Mouse (Mus musculus) kidney, adult 9 months (tissue): ENCODE results near the gene Kctd12b.
A peak's percentile ranks its signal among the peaks of the same experiment; 100 is the strongest.
"Not testable (repeated sequence)": the region's sequence is repeated elsewhere in the genome, so short reads cannot be mapped to it uniquely, and the experiment has no call there.

Experiments used
- DNase-seq: peaks from one replicate; pipeline ENCODE4 v3.0.0; 2022

The Kctd12b gene

GRCm38 (mm10) chrX:153695782-153696395 is at the start of gene Kctd12b:
TSS of gene Kctd12b (minus strand) at chrX:153696391.
- DNase-seq = peak; percentile 33

- DNase-seq = no peak
Observed at GRCm38 (mm10) chrX:153742493-153742892, 46.3 kb upstream of the Kctd12b start.

GRCm38 (mm10) chrX:153735697-153736096 is 39.5 kb upstream of the Kctd12b start:
- DNase-seq = peak; percentile 17

DNA sequence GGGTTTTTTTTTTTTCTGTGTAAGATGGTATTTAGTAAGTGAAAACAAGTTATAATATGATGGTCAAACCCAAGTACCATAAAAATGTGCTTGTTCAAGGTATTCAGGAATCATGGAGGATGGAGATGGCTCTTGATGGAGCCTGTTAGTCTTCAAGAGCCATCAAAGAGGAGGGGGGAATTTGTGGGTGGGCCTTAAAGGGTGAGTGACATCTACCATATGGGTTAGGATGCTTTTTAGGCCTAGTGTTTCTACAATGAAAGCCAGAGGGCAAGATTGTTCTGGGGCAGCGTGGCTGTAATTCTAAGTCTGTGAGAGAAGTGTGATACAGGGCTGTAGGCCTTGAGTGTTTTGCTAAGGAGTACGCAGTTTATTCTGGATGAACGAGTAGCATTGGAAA is 28.2 kb upstream of the Kctd12b start:
- DNase-seq = no peak

GRCm38 (mm10) chrX:153723110-153723916 is 27.1 kb upstream of the Kctd12b start, which contains the start of gene Nbdy:
TSS of gene Nbdy (plus strand) at chrX:153723590.
- DNase-seq = peak; percentile 56

DNA sequence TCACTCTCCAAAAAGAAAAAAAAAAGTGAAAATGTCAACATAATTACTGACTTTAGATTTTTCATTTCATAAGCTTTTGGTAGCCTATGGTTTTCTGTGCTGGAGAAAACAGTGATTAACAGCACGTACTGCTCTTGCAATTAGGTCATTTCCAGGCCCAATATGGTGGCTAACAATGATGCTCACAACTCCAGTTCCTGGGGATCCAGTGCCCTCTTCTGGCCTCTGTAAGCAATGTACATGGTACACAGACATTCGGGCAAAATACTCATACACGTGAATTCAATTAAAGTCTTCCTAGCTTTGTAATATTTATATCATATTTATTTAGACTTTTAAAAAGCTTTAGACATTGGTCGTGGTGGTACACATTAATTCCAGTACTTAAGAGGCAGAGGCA is 23.4 kb upstream of the Kctd12b start:
- DNase-seq = peak; percentile 15

DNA sequence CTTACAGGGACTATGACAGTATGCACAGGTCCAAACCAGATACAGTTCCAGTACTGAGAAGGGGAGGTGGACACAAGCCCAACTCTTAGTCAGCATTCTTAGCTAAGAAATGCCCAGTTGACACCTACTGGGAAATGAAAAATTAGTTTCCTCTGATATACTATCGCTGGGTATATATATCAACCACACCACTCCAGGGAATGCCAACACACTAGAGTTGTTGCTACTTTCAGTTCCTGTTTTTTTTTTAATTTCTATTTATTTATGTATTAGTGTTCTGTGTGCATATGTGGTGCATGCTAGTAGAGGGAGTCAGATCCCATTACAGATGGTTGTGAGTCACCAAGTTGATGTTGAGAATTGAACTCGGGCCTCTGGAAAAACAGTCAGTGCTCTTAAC is 20.5 kb upstream of the Kctd12b start:
- DNase-seq = no peak

DNA sequence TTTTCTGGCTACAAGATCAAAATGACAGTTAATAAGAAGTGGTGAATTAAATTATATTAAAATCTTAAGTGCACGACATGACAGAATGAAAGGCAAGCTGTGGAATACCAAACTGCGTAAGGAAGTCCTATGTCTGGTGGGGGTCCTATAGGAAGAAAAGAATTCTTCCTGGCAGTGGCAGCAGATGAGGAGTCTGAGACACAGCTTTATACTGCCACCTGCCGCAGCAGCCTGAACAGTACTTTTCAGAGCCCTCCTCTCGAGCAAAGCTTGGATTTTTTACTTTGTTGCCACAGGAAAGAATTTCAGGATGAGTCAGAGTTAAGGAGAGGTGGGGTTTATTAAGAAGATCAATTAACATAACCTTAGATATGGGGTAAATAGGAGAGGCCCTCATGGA is 11.5 kb upstream of the Kctd12b start:
- DNase-seq = peak; percentile 7

- DNase-seq = no peak
Observed at GRCm38 (mm10) chrX:153700463-153700862, 4.3 kb upstream of the Kctd12b start.

DNA sequence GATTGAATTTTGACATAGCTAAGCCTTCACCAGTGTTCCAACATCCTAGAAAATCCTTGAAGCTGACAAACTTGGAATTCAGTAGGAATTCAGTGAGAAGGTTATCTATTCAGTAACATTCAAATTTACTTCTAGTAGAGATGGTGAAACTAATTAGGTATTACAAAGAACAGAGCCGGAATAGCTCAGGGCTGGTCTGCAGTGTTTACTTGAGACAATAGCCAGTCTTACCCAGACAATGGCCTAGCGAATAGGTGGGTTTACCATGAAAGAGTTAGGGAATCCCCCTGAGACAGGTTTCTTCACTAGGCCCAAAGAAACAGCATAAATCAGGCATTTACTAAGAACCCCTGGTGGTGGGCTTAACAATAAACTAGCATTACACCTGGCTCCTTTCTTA is 28.0 kb downstream of the Kctd12b start:
- DNase-seq = not testable (repeated sequence)

DNA sequence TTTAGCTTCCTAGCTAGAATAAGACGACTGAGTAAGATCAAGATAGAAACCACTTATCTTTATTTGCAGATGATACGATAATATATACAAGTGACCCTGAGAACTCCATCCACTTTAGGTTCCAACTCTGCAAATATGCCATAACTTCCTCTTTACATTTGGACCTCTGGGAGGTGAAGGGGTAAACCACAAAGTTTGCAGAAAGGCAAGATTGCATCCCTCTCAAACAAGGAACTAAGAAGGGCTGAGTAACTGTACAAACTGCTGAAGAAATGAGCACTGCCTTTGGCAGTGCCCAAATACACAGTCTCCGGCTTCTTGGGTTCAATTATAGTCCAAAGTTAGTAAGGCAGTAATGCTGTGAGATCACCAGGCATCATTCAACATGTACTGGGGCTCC is 31.3 kb downstream of the Kctd12b start:
- no peak for DNase-seq

DNA sequence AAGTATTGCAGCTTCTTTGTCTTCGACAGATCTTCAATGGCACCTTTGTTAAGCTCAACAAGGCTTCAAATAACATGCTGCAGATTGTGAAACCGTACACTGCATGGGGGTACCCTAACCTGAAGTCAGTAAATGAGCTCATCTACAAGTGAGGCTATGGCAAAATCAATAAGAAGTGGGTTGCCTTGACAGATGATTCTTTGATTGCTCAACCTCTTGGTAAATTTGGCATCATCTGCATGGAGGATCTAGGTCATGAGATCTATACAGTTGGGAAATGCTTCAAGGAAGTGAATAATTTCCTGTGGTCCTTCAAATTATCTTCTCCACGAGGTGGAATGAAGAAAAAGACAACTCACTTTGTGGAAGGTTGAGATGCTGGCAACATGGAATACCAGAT is 39.2 kb downstream of the Kctd12b start:
- DNase-seq = no peak

DNA sequence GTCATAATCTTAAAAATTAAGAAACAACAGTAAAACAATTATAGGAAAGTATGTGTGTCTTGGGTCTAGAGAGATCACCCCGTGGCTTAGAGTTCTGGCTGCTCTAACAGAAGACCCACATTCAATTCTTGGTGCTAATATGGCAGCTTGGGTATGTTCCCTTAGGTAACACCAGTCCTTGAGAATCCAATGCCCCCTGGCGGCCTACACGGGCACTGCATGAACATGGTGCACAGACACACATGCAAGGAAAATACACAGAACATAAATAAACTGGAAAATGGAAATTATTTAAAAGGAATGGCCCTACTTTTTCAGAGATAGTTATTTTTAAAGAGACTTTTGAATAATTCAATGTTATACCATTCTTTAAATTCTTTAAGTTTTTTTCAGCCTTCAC is 55.6 kb downstream of the Kctd12b start:
- DNase-seq = no peak

DNA sequence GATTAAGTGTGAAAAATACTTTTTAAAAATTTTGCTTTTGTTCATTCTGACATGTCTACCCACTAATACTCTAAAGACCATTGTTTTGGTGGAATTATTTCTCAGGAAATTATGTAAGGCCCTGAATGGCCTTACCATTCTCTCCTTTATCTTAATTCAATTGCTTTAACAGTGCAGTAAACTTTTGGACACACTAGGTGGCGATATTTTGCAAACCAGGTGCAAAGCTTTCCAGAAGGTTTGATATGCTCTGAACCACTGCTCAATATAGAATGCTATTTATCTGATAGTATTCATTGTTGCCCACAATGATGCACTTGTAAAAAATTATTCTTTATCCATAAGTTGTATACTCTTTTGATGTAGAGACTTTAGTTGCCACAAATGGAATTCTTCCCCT is 59.9 kb downstream of the Kctd12b start:
- peak; percentile 44 for DNase-seq
